Mouse (Mus musculus): ENCODE data around the gene Olr1. TPM values are rescaled to one million over a fixed set of nuclear protein-coding genes. Genes with fewer than 3 reads are reported as not detected.

The Olr1 gene
- total RNA-seq, 2 experiments from 2014 or later, result not detected

DNA sequence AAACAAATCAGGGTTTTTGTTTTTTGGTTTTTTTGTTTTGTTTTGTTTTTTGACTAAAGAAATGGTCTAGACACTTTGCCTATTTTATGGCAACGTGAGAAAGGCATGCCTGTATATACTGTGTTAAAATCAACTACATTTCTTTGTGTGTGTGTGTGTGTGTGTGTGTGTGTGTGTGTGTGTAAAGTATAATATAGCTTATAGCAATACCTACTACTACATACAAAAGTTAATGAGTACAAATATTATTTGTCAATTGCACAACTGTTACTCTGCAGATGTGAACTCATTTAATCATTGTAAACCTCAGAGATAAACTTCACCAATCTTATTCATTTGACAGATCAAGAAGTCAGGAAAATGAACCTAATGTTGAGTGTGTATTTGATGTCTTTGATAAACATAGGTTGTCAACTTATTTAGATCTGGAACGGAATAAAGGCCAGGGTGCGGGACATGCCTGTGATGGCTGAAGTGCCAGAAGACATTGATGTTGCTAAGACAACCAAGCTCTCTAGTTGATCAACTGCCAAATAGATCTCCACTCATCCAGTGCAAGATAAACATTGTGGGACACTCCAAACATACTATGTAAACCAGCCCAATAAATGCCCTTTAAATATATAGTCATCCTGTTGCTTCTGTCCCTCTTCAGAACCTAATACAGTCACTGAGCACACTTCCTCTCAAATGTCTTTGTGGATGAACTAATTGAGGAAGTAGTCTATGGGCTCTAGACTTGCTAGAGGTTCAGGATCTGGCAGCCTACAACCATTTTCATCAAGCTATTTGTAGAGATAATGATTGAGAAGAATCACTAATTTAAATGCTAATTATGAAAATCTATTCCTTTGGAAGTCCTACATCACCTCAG lies 9.4 kb downstream of the Olr1 start:
- TF ChIP-seq CTCF (conservative IDR thresholded peaks at IDR 0.05), result no peak
- no peak overlapping the region for H3K4me3 ChIP-seq
- DNase-seq (ENCODE audit: low spot score in 2 of 2), result no peak
- H3K27ac ChIP-seq, result no peak overlapping the region

DNA sequence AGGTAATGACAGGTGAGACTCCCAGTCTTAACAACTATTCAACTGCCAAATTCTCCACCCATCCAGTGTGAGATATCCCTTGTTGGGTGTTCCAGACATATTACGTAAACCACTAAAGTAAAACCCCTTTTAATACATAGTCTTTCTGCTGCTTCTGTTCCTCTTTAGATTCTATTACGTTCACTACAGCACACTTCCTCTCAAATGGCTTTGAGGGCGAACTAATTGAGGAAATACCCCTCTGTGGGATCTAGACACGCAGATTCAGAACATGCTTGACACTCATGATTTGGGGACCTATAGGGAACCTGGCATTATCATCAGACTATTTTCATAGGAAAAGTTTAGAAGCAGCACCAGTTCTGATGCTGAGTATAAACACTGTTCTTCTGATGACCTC lies 12.0 kb downstream of the Olr1 start:
- no peak overlapping the region for H3K4me3 ChIP-seq
- TF ChIP-seq CTCF (conservative IDR thresholded peaks at IDR 0.05), result no peak
- H3K27ac ChIP-seq, result peak overlapping the region; percentile 47; the same call in 1 of the 2 replicates
- DNase-seq (ENCODE audit: low spot score in 2 of 2), result no peak

DNA sequence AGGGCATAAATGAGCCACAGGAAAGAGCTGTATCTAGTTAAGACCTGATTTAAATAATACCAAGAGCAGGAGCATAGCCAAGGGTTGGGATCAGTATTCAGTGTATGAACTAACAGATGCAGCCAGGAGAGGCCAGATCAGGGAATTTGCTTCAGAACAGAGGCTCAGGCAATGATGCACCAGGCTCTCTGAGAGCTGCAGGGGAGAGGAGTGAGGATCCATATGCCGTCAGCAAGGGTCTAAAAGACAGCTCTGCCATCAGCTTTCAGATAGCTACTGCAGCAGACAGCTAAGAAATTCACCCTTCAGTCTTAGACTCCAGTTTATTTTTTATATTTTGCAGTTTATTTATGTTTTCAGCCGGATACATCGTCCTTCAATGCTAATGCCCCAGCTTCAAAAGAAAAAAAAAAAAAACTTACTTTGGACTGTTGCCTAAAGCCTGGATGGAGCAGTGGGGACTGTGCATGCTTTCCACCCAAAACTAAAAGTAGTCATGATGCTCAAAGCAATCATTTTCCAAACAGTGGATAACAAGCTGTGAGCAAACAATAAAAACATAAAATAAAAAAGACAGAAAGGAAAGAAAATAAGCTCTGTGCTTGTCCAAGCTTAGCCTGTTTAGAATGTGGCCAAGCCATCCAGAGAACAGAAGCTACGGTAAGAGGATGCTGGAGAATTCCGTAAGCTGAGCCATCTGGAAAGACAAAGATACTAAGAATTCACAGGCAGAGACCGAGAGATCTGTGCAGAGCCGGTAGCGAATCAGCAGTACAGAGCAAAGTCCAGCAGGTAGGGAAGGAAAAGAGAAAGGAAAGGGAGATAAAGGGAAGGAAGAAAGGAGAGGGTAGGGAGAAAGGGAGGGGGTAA lies 26.6 kb downstream of the Olr1 start:
- no peak for TF ChIP-seq CTCF (conservative IDR thresholded peaks at IDR 0.05)
- H3K4me3 ChIP-seq, result peak overlapping the region; percentile 6; the same call in 1 of the 2 replicates
- peak overlapping the region; percentile 72 for H3K27ac ChIP-seq
- DNase-seq (ENCODE audit: low spot score in 2 of 2), result peak; percentile 41 to 52

DNA sequence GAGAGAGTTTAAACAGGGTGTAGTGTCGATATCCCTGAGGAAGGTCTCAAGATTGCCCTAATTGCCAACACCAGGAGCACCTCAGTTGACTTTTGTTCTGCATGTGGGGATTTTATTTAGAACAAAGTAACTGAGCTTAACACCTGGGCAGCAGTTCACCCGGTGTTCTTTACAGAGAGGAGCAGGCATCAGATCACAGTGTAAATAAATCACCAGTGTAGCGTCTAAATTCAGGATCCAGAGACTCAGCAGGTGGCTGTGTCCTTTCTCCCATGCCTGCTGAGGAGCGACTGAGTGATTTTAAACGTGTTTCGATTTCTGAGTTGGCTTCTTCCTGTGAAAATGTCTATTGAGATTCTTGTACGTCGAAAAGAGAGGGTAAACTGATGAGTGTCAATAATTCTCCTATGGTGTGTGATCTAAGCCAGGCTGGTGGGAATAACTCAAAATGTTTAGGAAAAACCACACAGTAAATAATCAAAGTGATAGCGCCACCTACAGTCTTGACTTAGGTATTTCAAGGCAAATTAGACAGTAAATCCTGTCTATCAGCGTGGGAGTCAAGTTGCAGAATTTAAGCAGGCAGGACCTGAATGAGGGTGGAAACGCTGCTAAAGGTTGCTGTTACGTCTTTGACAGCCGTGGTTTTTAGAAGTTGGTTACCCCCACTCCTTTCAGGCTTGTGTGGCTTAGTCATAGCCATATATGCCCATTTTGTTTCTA lies 30.4 kb downstream of the Olr1 start:
- peak overlapping the region; percentile 12; the same call in 1 of the 2 replicates for H3K4me3 ChIP-seq
- peak; percentile 89 for TF ChIP-seq CTCF (conservative IDR thresholded peaks at IDR 0.05)
- peak; percentile 37 to 52 for DNase-seq (ENCODE audit: low spot score in 2 of 2)
- H3K27ac ChIP-seq, result no peak overlapping the region

DNA sequence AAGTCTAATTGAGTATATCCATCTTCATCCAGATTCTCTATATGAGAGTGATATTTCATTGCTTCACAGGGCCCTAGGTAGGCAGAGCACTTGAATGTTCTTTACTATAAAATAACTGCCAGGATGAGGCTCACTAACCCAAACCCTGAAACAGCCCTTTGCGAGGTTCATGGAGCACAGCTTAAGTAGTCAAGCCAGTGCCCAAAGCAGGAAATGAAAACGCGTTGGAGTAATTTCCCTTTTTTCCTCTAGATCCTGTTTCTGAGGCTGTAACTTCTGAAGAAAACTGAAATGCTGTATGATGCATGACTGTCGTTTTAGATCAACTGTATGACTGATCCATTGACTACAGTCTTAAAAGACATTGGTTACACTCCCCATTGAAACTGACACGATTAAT lies 34.3 kb downstream of the Olr1 start:
- Histone ChIP-seq H3K4me3 (no peak overlapping the region), H3K27ac (no peak overlapping the region)
- no peak for DNase-seq (ENCODE audit: low spot score in 2 of 2)
- no peak for TF ChIP-seq CTCF (conservative IDR thresholded peaks at IDR 0.05)

DNA sequence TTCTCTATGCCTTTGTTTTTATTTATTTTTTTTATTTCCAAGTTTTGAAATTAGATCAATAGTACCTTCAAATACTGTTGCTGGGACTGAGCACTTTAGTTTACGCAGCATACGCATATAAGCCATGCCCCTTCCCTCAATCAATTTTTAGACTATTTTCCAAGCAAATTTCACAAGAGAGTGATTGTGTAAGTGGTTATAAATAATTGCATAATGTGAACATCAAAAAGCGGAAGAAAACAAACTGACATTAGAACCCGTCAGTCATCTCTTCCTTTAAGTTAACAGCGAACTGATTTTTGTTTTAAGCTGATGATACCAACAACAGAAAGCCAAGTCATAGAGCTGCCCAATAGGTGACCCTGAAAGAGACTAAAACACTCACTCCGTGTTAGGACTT lies 35.6 kb downstream of the Olr1 start:
- no peak for DNase-seq (ENCODE audit: low spot score in 2 of 2)
- TF ChIP-seq CTCF (conservative IDR thresholded peaks at IDR 0.05), result no peak
- H3K27ac ChIP-seq, result no peak overlapping the region
- H3K4me3 ChIP-seq, result no peak overlapping the region

DNA sequence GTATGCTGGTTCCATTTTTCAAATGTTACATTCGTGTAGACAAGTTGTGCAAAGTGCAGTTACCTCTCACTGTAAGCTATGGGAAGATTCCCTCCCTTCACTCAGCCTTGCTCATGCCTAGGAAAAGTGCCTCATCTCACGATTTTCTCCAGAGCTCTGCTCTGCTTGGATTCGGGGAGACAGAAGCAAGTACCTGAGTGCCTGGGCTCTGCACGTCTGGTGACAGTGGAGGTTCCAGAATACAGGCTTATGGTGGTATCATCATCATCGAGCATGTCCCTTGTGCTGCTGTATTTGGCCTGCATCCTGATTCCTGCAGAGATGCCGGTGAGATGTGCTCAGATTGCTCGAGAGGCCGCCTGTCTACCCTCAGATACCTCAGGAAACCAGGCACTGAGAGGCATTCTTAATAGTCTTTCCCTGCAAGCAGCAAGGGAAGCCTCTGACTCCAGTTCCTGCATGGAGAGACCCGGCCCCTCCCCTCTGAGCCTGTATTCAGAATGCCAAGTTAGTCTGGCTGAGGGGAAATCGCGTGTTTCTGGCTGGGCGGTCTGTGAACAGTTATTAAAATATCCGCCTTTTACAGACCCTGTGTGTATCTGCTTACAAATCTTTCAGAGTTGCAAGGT lies 55.4 kb downstream of the Olr1 start, which contains the start of gene Clec1a:
Gene Clec1a (minus strand): TSS at position 590 of the 629 bp plus-strand sequence.
- peak within 1 kb of the TSS; percentile 85 for H3K27ac ChIP-seq
- DNase-seq (ENCODE audit: low spot score in 2 of 2), result peak; percentile 7 to 14
- TF ChIP-seq CTCF (conservative IDR thresholded peaks at IDR 0.05), result no peak
- peak within 1 kb of the TSS; percentile 47 for H3K4me3 ChIP-seq

DNA sequence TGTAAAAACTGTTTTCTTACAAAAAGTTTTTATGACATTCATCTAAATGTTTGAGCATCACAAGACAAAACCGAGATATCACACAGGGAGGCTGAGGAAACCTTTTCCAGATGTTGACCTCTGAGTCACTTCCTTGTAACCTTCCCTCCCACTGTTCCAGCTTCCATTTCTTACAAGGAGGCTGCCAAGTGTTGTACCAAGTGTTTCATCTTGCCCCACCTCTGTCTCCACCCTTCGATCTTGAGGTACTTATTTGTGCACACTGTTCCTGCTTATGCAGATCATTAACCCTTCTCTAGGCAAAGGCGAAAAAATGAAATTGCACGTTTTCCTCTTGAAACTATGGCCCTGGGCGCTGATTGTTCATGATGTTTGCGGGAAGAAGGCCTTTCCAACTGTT lies 57.2 kb downstream of the Olr1 start:
- no peak for DNase-seq (ENCODE audit: low spot score in 2 of 2)
- Histone ChIP-seq H3K27ac (no peak overlapping the region), H3K4me3 (no peak overlapping the region; the same call in 1 of the 2 replicates)
- no peak for TF ChIP-seq CTCF (conservative IDR thresholded peaks at IDR 0.05)

DNA sequence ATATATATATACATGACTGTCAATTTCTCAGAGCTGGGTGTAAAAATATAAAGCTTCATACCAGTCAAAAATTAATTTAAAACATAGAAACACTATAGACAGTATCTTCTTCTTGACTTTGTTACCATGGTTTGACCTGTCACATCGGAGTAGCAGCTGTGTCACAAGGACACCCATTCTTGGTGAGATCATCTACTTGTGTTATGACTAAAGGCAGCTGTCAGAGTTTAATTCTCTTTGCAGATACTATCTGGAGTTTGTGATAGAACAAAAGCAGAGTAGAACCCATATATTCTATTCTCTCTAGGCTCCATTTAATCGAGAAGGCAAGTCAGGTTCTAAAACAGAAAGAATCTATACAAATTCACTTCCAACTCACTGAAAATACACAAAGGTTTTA lies 68.9 kb downstream of the Olr1 start:
- TF ChIP-seq CTCF (conservative IDR thresholded peaks at IDR 0.05), result no peak
- H3K4me3 ChIP-seq, result no peak overlapping the region
- no peak for DNase-seq (ENCODE audit: low spot score in 2 of 2)
- H3K27ac ChIP-seq, result no peak overlapping the region

DNA sequence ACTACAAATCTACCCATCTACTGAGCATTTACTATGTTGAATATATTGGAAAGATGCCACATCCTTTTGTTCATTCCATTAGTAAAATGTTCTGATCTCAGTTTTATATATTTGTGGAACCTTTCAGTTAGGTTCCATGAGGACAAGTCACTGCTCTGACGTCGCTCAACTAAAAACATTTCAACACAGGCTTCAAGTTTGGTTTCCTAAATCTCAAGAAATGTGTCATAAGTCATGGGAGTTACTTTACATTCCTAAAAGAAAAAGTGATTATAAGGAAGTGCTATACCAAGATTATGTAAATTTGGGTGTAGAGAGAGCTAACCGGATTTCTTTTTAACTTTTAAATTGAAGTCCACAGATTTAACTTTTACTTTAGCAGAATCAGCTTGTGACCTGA lies 70.9 kb downstream of the Olr1 start:
- TF ChIP-seq CTCF (conservative IDR thresholded peaks at IDR 0.05), result no peak
- H3K4me3 ChIP-seq, result no peak overlapping the region

More for the DNA sequence above, 70.9 kb downstream of the Olr1 start:
- no peak overlapping the region for H3K27ac ChIP-seq
- DNase-seq (ENCODE audit: low spot score in 2 of 2), result no peak

Other genes starting within 250 kb of the Olr1 start
- gene Cd69, start 231.7 kb downstream of the Olr1 start, total RNA-seq (2021), result not detected
- not detected for gene 4922502D21Rik, start 175.4 kb downstream of the Olr1 start, total RNA-seq (2021)
- not detected for gene Clec12a, start 164.5 kb downstream of the Olr1 start, total RNA-seq (2021)
- gene Clec12b, start 121.3 kb downstream of the Olr1 start, total RNA-seq (2021), result not detected
- gene Clec1b, start 109.9 kb downstream of the Olr1 start, total RNA-seq (2021), result not detected
- gene Clec9a, start 98.3 kb downstream of the Olr1 start, total RNA-seq (2021), result not detected
- 1 to 10 TPM; 4.1 to 5.7 TPM for gene Clec1a, start 55.2 kb downstream of the Olr1 start, total RNA-seq (2021)
- gene Tmem52b, start 5.4 kb upstream of the Olr1 start, total RNA-seq (2021), result not detected
- 100 to 1,000 TPM; 675 to 689 TPM for gene Gabarapl1, start 26.0 kb upstream of the Olr1 start, total RNA-seq (2021)
- gene Klre1, start 70.7 kb upstream of the Olr1 start, total RNA-seq (2021), result not detected
- gene Klrd1, start 84.6 kb upstream of the Olr1 start, total RNA-seq (2021), result not detected
- gene Klrk1, start 116.7 kb upstream of the Olr1 start, total RNA-seq (2021), result not detected
- gene Klrc3, start 136.2 kb upstream of the Olr1 start, total RNA-seq (2021), result not detected
- gene Klrc2, start 153.5 kb upstream of the Olr1 start, total RNA-seq (2021), result not detected
- not detected for gene Klrc1, start 171.8 kb upstream of the Olr1 start, total RNA-seq (2021)
- not detected for gene Klri1, start 210.0 kb upstream of the Olr1 start, total RNA-seq (2021)
- gene Klri2, start 233.3 kb upstream of the Olr1 start, total RNA-seq (2021), result not detected

Measured in layer of hippocampus, adult 2 months (tissue).